Mouse (Mus musculus) testis, adult 2 months (tissue): ENCODE data around the gene Tcl1b1.

Experiments
- CTCF ChIP-seq: fragments of 200-500 bp; IDR thresholded peaks from 2 replicates; pipeline ENCODE4 v1.5.1; 2012; ENCODE audit warnings: low read depth, mild to moderate bottlenecking, inconsistent platforms, low read length, moderate library complexity; ENCODE audit not compliant: control insufficient read depth, insufficient read depth, insufficient replicate concordance
- POLR2A ChIP-seq: fragments of 200-500 bp; IDR thresholded peaks from 2 replicates; pipeline ENCODE4 v1.6.1; 2012; ENCODE audit warnings: low read depth, mild to moderate bottlenecking, inconsistent platforms, low read length, moderate library complexity; ENCODE audit not compliant: control insufficient read depth

DNA sequence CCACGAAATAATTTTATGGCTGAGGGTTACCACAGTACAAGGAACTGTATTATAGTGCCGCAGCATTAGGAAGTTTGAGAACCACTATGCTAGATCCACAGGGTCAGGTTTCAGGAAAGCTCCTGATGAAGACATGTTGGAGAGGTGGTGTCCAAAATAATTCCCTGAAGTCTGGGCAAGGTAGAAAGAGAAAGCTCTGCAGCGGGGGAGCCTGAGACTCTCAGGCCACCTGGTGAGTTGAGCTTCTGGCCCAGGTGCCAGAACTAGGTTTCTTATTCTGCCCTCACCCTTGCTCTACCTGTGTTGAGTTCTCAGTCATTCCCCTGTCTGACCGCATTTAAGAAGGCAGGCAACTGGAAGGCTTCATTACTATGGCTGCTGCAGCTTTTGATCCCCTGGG lies at the start of gene Tcl1b1:
- no peak for TF ChIP-seq CTCF
- no peak for TF ChIP-seq POLR2A
